Mouse (Mus musculus) stomach, postnatal 0 days (tissue): ENCODE data around the gene Lrrc23. TPM values are rescaled to one million over a fixed set of nuclear protein-coding genes. Genes with fewer than 3 reads are reported as not detected.
A peak's percentile ranks its signal among the peaks of the same experiment; 100 is the strongest.

Experiments used
- ATAC-seq: fragments of 200-750 bp; cut with Nextera tagmentation; 2 replicates; pipeline ENCODE4 v1.8.0; 2017; ENCODE audit not compliant: low FRiP score, low TSS enrichment
- DNase-seq: peaks from one replicate; pipeline ENCODE4 v3.0.0-alpha.2; 2016; ENCODE audit warnings: low spot score
- H3K27ac ChIP-seq: fragments of 300-500 bp; sonication (generic); replicated peaks from 2 replicates; pipeline ENCODE4 v1.5.1; 2014; ENCODE audit warnings: mild to moderate bottlenecking, control low read depth
- H3K27me3 ChIP-seq: fragments of 300-500 bp; sonication (generic); 2 replicates; pipeline ENCODE4 v1.6.1; 2014; ENCODE audit warnings: low read length; ENCODE audit not compliant: control insufficient read depth, insufficient read depth
- H3K36me3 ChIP-seq: fragments of 300-500 bp; sonication (generic); 2 replicates; pipeline ENCODE4 v1.6.1; 2014; ENCODE audit warnings: low read length, mixed read lengths; ENCODE audit not compliant: control insufficient read depth, insufficient read depth
- H3K4me1 ChIP-seq: fragments of 300-500 bp; sonication (generic); replicated peaks from 2 replicates; pipeline ENCODE4 v1.6.1; 2014; ENCODE audit warnings: antibody characterized with exemption; ENCODE audit not compliant: control insufficient read depth, insufficient read depth
- H3K4me2 ChIP-seq: fragments of 300-500 bp; sonication (generic); replicated peaks from 2 replicates; pipeline ENCODE4 v1.6.1; 2014; ENCODE audit warnings: low read depth, mild to moderate bottlenecking, control low read depth, moderate library complexity
- H3K4me3 ChIP-seq: fragments of 300-500 bp; sonication (generic); 2 replicates; pipeline ENCODE4 v1.5.1; 2014; ENCODE audit warnings: low read depth, low read length, control low read depth
- H3K9ac ChIP-seq: fragments of 300-500 bp; sonication (generic); 2 replicates; pipeline ENCODE4 v1.6.1; 2014; ENCODE audit warnings: mild to moderate bottlenecking, low read length, control low read depth, mixed read lengths
- H3K9me3 ChIP-seq: fragments of 300-500 bp; sonication (generic); 2 replicates; pipeline ENCODE4 v1.6.1; 2016; ENCODE audit warnings: low read length; ENCODE audit not compliant: control insufficient read depth
- CTCF ChIP-seq: IDR thresholded peaks from 2 replicates; pipeline ENCODE4 v1.5.1; 2016; ENCODE audit warnings: antibody characterized with exemption, low read depth, mild to moderate bottlenecking, moderate library complexity
- EP300 ChIP-seq: optimal IDR thresholded peaks from 2 replicates; pipeline ENCODE3; 2016; ENCODE audit warnings: antibody characterized with exemption
- WGBS: fragments of 180-500 bp; shearing (Covaris S2); extraction: QIAGEN DNeasy Blood & Tissue Kit; methylation state at CpG from one replicate; pipeline ENCODE4 v1.1.7; 2014; 5-methylcytosine and 5-hydroxymethylcytosine counted together
- polyA plus RNA-seq: library from polyadenylated mRNA; unstranded; fragments of >200 nt; fragmentation: Nextera tagmentation; extraction: Ambion mirVana; gene quantifications from 2 replicates; pipeline ENCODE4 v1.2.1, GENCODE M21; 2015

Lrrc23 gene
- polyA plus RNA-seq, 1 experiment from 2014 or later = 0.19 TPM

GRCm38 (mm10) chr6:124809052-124809774 is 29.7 kb upstream of the Lrrc23 start:
- H3K4me1 ChIP-seq = peaks cover 3% of the 10 kb centered on the region
- peak overlapping the region; percentile 78 for H3K9ac ChIP-seq
- H3K36me3 ChIP-seq = peaks cover 12% of the 10 kb centered on the region
- ATAC-seq = 0 out of 2 replicates have a peak, but pooled peaks have one; percentile 2
- no peaks in the 10 kb centered on the region for H3K27me3 ChIP-seq
- H3K4me3 ChIP-seq = peak overlapping the region; percentile 65
- 1% methylated on average over 35 of the region's 35 CpGs for WGBS
- peak; percentile 88 for TF ChIP-seq CTCF
- TF ChIP-seq EP300 = no peak
- H3K27ac ChIP-seq = peak overlapping the region; percentile 95
- H3K4me2 ChIP-seq = peak overlapping the region; percentile 96
- H3K9me3 ChIP-seq = no peaks in the 10 kb centered on the region
- peak; percentile 91 for DNase-seq

GRCm38 (mm10) chr6:124808358-124809012 is 29.0 kb upstream of the Lrrc23 start, which contains the start of gene Spsb2:
Gene Spsb2 (plus strand): TSS chr6:124808661.
- Histone ChIP-seq H3K27me3 (no peaks in the 10 kb centered on the region), H3K4me1 (peaks cover 2% of the 10 kb centered on the region; the same call in 1 of the 2 replicates), H3K27ac (peak within 1 kb of the TSS; percentile 95), H3K36me3 (peaks cover 12% of the 10 kb centered on the region), H3K9ac (peak within 1 kb of the TSS; percentile 78), H3K4me2 (peak within 1 kb of the TSS; percentile 96), H3K4me3 (peak within 1 kb of the TSS; percentile 65), H3K9me3 (no peaks in the 10 kb centered on the region)
- peak; percentile 67 for ATAC-seq
- peak; percentile 87 for DNase-seq
- no peak for TF ChIP-seq CTCF
- TF ChIP-seq EP300 = no peak
- 2% methylated on average over 28 of the region's 29 CpGs for WGBS

GRCm38 (mm10) chr6:124807986-124808357 is 28.4 kb upstream of the Lrrc23 start:
- TF ChIP-seq CTCF (no peak), EP300 (no peak)
- 65% methylated on average over 6 of the region's 6 CpGs for WGBS
- H3K36me3 ChIP-seq = peaks cover 12% of the 10 kb centered on the region
- H3K9me3 ChIP-seq = no peaks in the 10 kb centered on the region
- H3K27ac ChIP-seq = peak overlapping the region; percentile 95
- H3K27me3 ChIP-seq = no peaks in the 10 kb centered on the region
- DNase-seq (no peak), ATAC-seq (no peak)
- H3K4me1 ChIP-seq = peaks cover 2% of the 10 kb centered on the region; the same call in 1 of the 2 replicates
- H3K4me2 ChIP-seq = peak overlapping the region; percentile 96
- H3K9ac ChIP-seq = no peak overlapping the region; the same call in 1 of the 2 replicates
- peak overlapping the region; percentile 65 for H3K4me3 ChIP-seq

GRCm38 (mm10) chr6:124807366-124807765 is 27.8 kb upstream of the Lrrc23 start:
- Histone ChIP-seq H3K27me3 (no peaks in the 10 kb centered on the region), H3K9me3 (no peaks in the 10 kb centered on the region), H3K4me1 (peaks cover 2% of the 10 kb centered on the region; the same call in 1 of the 2 replicates), H3K27ac (peak overlapping the region; percentile 95), H3K9ac (no peak overlapping the region), H3K4me2 (no peak overlapping the region), H3K36me3 (peaks cover 12% of the 10 kb centered on the region), H3K4me3 (no peak overlapping the region)
- TF ChIP-seq CTCF (no peak), EP300 (no peak)
- DNase-seq (no peak), ATAC-seq (no peak)
- 62% methylated on average over 4 of the region's 4 CpGs for WGBS

- Histone ChIP-seq H3K9ac (peak overlapping the region; percentile 43; the same call in 1 of the 2 replicates), H3K4me3 (peak overlapping the region; percentile 41; the same call in 1 of the 2 replicates), H3K9me3 (no peaks in the 10 kb centered on the region), H3K36me3 (peaks cover 4% of the 10 kb centered on the region), H3K27me3 (no peaks in the 10 kb centered on the region), H3K4me2 (peak overlapping the region; percentile 78), H3K27ac (peak overlapping the region; percentile 98), H3K4me1 (peaks cover 2% of the 10 kb centered on the region; the same call in 1 of the 2 replicates)
- TF ChIP-seq EP300 (no peak), CTCF (no peak)
- 74% methylated on average over 7 of the region's 7 CpGs for WGBS
- ATAC-seq (no peak), DNase-seq (no peak)
Observed at GRCm38 (mm10) chr6:124806446-124807140, 27.1 kb upstream of the Lrrc23 start.
